Mouse (Mus musculus) hindbrain, embryonic 12.5 days (tissue): ENCODE data around the gene Klhdc9. TPM values are rescaled to one million over a fixed set of nuclear protein-coding genes. Genes with fewer than 3 reads are reported as not detected.

Source experiments
- ATAC-seq: fragments of 200-750 bp; cut with Nextera tagmentation; 2 replicates; pipeline ENCODE4 v1.8.0; 2017; ENCODE audit warnings: moderate TSS enrichment; ENCODE audit not compliant: low FRiP score
- H3K27ac ChIP-seq: fragments of 300-500 bp; sonication (generic); 2 replicates; pipeline ENCODE4 v1.5.1; 2016; ENCODE audit warnings: mild to moderate bottlenecking
- H3K27me3 ChIP-seq: fragments of 300-500 bp; sonication (generic); 2 replicates; pipeline ENCODE4 v1.6.1; 2016; ENCODE audit warnings: mild to moderate bottlenecking
- H3K36me3 ChIP-seq: fragments of 300-500 bp; sonication (generic); 2 replicates; pipeline ENCODE4 v1.6.1; 2016; ENCODE audit warnings: mild to moderate bottlenecking
- H3K4me1 ChIP-seq: fragments of 300-500 bp; sonication (generic); 2 replicates; pipeline ENCODE4 v1.6.1; 2016
- H3K4me2 ChIP-seq: fragments of 300-500 bp; sonication (generic); replicated peaks from 2 replicates; pipeline ENCODE4 v1.6.1; 2016; ENCODE audit warnings: mild to moderate bottlenecking
- H3K4me3 ChIP-seq: fragments of 300-500 bp; sonication (generic); 2 replicates; pipeline ENCODE4 v1.5.1; 2016; ENCODE audit warnings: mild to moderate bottlenecking
- H3K9ac ChIP-seq: fragments of 300-500 bp; sonication (generic); 2 replicates; pipeline ENCODE4 v1.6.1; 2016; ENCODE audit warnings: mild to moderate bottlenecking, moderate library complexity
- H3K9me3 ChIP-seq: fragments of 300-500 bp; sonication (generic); replicated peaks from 2 replicates; pipeline ENCODE4 v1.6.1; 2016; ENCODE audit warnings: mild to moderate bottlenecking
- WGBS: fragments of 180-500 bp; shearing (Covaris S2); methylation state at CpG from one replicate; pipeline ENCODE4 v1.1.7; 2016; 5-methylcytosine and 5-hydroxymethylcytosine counted together
- polyA plus RNA-seq: library from polyadenylated mRNA; unstranded; fragments of >200 nt; fragmentation: Nextera tagmentation; extraction: Ambion mirVana; gene quantifications from 2 replicates; pipeline ENCODE4 v1.2.1, GENCODE M21; 2016

The Klhdc9 gene
- polyA plus RNA-seq, 1 experiment from 2014 or later: 2.0 TPM

DNA sequence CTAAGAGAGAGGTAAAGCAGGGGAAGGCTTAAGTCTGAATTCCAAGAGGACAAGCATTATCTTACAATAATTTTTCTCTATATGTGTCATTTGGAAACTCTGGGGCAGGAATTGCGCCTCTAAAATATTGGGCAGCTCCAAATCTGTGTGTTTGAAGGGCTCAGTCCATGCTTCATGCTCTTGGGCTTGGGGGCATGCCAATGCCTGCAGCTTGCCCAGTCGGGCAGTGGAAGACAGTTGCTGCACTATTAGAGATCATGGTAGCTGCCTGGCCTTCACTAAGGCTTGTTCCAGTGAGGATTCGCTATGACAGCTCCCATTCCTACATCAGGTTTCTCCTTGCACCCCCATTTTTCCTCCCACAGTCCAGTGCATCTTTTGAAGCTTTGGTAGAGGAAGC, 11.9 kb downstream of the Klhdc9 start:
- Histone ChIP-seq H3K27me3 (no peaks in the 10 kb centered on the region), H3K36me3 (0 out of 2 replicates have a peak, but pooled peaks cover under 1% of the 10 kb centered on the region), H3K4me2 (no peak overlapping the region), H3K9me3 (peaks cover 4% of the 10 kb centered on the region), H3K9ac (no peak overlapping the region), H3K4me3 (no peak overlapping the region), H3K27ac (no peak overlapping the region), H3K4me1 (peaks cover 20% of the 10 kb centered on the region)
- WGBS: 98% methylated on average over 3 of the region's 3 CpGs
- no peak for ATAC-seq

DNA sequence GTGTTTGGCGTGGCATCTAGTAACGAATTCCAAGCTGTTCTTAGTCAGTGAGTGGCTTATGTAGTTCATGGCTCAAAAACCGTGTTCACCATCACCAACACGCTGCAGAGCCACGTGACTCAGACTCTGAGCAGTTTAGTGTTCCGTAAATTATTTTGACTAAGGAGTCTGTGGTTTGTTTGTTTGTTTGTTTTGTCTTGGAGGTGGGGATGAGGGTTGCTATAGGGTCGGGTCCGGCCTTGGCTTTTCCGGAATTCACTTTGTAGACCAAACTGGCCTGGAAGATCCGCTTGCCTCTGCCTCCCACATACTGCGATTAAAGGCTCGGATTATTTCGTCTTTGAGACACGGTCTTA, 14.5 kb downstream of the Klhdc9 start:
- Histone ChIP-seq H3K4me2 (peak overlapping the region; percentile 89), H3K9ac (peak overlapping the region; percentile 83), H3K36me3 (peaks cover 27% of the 10 kb centered on the region), H3K4me3 (peak overlapping the region; percentile 68), H3K9me3 (peaks cover 4% of the 10 kb centered on the region), H3K27ac (0 out of 2 replicates have a peak overlapping the region, but pooled peaks have one; percentile 56), H3K4me1 (peaks cover 20% of the 10 kb centered on the region), H3K27me3 (no peaks in the 10 kb centered on the region)
- WGBS: under 1% methylated on average over 14 of the region's 14 CpGs
- no peak; the same call in 1 of the 2 replicates for ATAC-seq

GRCm38 (mm10) chr1:171345225-171346094, 15.1 kb downstream of the Klhdc9 start, which contains the start of the genes Nit1 and Pfdn2:
Gene Nit1, minus strand, starts transcription at chr1:171345646.
Gene Pfdn2, plus strand, starts transcription at chr1:171345670.
- Histone ChIP-seq H3K36me3 (peaks cover 33% of the 10 kb centered on the region), H3K9me3 (peaks cover 4% of the 10 kb centered on the region), H3K4me3 (peak within 1 kb of the TSS; percentile 68), H3K27ac (peak within 1 kb of the TSS; percentile 56; the same call in 1 of the 2 replicates), H3K4me1 (peaks cover 20% of the 10 kb centered on the region), H3K9ac (peak within 1 kb of the TSS; percentile 83), H3K4me2 (peak within 1 kb of the TSS; percentile 89), H3K27me3 (no peaks in the 10 kb centered on the region)
- WGBS: 1% methylated on average over 53 of the region's 53 CpGs
- ATAC-seq: peak; percentile 94

DNA sequence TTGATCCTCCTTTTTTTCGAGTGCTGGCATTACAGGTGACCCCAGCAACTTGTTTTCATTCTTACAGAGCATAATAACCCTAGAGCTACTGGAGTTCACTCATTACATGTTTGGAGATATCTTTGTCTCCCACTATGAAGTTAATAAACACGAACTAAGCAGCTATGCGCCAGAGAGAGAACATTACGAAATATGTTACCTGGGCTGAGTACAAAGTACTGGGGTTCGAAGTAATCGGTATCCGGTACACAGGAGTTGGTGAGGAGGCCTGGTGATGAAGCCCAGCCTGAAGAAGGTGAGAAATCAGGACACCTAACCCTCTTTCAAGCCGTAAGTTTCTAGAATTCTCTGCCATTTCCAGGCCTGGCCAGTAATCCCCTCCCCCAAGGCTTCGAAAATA, 15.9 kb downstream of the Klhdc9 start:
- peak overlapping the region; percentile 83 for H3K9ac ChIP-seq
- WGBS: 80% methylated on average over 9 of the region's 9 CpGs
- H3K27ac ChIP-seq: no peak overlapping the region
- H3K36me3 ChIP-seq: peaks cover 40% of the 10 kb centered on the region
- no peak for ATAC-seq
- peaks cover 4% of the 10 kb centered on the region for H3K9me3 ChIP-seq
- peak overlapping the region; percentile 89 for H3K4me2 ChIP-seq
- no peaks in the 10 kb centered on the region for H3K27me3 ChIP-seq
- peak overlapping the region; percentile 68 for H3K4me3 ChIP-seq
- peaks cover 20% of the 10 kb centered on the region for H3K4me1 ChIP-seq

DNA sequence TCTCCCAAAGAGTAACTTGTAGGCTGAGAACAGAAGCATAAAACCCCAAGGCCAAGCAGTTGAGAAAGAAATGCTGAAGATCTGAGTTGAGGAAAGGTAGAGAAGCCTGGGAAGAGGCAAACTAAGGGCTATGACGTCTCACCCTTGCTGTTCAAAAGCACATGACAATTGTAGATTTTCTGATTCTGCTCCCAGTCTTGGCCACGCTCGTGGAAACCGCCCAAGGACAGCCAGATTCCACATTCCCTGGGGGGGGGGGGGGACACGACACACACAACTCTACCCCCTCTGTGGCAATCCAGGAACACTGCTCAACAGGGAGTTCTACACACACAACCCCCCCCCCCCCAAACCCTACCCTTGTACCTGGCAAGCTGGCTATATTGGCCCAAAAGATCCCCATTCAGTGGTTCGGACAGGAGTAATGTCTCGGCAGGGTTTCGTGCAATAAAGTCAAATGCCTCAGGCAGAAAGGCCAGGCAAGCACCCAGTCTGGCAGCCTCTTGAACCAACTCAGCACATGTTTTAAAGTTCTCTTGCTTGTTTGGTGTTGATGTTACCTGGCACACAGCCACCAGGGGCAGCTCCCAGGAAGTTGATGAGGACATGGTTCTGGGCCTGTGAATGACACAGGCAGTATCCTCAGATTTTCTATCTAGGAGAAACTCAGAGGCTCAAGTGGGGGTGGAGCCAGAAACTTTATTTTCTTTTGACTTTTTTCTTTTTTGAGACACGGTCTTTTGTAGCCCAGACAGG, 16.5 kb downstream of the Klhdc9 start:
- Histone ChIP-seq H3K27me3 (no peaks in the 10 kb centered on the region), H3K9ac (no peak overlapping the region), H3K4me2 (peak overlapping the region; percentile 89; the same call in 1 of the 2 replicates), H3K27ac (no peak overlapping the region), H3K4me1 (peaks cover 20% of the 10 kb centered on the region), H3K9me3 (peaks cover 4% of the 10 kb centered on the region), H3K4me3 (no peak overlapping the region), H3K36me3 (peaks cover 46% of the 10 kb centered on the region)
- ATAC-seq: no peak
- WGBS: 89% methylated on average over 9 of the region's 9 CpGs

DNA sequence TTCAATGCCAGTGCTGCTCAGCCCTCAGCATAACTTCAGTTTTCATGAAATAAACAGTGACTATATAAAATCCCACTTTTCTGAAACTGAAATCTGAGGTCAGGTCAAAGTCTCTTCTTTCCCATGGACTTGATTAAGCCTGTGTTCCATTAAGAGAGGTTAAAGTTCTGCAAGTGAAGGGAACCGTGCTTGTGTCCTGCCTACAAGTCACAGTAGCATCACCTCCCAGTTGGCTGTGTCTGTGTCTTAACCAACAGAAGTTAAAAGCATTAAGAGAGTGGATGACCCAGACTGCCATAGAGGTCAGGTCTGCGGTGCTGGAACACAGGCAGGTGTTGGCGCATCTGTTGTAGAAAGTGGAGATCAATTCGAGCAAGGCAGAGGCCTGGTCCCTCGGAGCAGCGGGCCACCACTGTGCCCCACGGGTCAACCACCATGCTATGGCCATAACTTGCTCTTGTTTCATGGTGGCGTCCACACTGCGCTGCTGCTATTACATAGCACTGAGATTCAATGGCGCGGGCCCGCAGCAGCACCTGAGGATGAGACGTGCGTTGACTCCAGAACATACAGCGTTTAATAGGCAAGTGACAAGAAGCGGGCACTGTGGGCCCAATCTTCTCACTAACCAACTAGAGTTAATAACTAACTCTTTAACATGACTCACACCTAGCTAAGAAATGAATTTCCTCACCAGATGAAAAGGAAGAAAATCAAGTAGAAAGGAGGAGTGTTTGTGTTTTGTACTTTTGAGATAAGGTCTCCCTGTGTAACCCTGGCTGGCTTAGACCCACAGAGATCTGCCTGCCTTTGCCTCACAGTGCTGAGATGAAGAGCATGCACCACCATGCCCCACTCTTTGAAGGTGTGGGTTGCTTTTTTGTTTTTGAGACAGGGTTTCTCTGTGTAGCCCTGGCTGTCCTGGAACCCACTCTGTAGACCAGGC, 18.1 kb downstream of the Klhdc9 start:
- Histone ChIP-seq H3K4me1 (peaks cover 20% of the 10 kb centered on the region), H3K9me3 (peaks cover 4% of the 10 kb centered on the region), H3K27me3 (no peaks in the 10 kb centered on the region), H3K27ac (no peak overlapping the region), H3K36me3 (peaks cover 60% of the 10 kb centered on the region), H3K9ac (no peak overlapping the region), H3K4me2 (no peak overlapping the region), H3K4me3 (no peak overlapping the region)
- ATAC-seq: no peak
- WGBS: 95% methylated on average over 16 of the region's 16 CpGs

DNA sequence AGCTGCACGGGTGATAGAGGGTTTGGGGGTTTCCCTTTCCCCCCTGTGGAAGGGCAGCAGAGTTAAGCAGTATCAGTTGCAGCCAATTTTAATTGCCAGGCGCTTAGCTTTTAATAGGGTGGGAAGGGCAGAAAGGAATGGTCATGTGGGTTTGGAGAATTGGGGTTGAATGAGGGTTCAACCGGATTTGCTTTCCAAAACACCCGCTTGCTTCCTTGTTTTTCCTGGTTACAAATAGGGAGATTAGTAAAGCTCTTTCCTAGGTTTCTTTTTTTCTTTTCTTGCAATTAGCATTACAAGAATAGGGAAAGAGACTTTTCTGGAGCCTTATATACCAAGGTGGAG, 30.4 kb downstream of the Klhdc9 start:
- peaks cover 4% of the 10 kb centered on the region; the same call in 1 of the 2 replicates for H3K36me3 ChIP-seq
- peak overlapping the region; percentile 81 for H3K4me2 ChIP-seq
- ATAC-seq: 0 out of 2 replicates have a peak, but pooled peaks have one; percentile 20
- H3K9me3 ChIP-seq: no peaks in the 10 kb centered on the region
- peak overlapping the region; percentile 99 for H3K27ac ChIP-seq
- H3K9ac ChIP-seq: peak overlapping the region; percentile 91
- WGBS: under 1% methylated on average over 4 of the region's 4 CpGs
- H3K27me3 ChIP-seq: no peaks in the 10 kb centered on the region
- peak overlapping the region; percentile 77 for H3K4me3 ChIP-seq
- H3K4me1 ChIP-seq: peaks cover 37% of the 10 kb centered on the region

- Histone ChIP-seq H3K4me2 (peak overlapping the region; percentile 81), H3K9ac (peak overlapping the region; percentile 91), H3K4me3 (peak overlapping the region; percentile 77), H3K27me3 (no peaks in the 10 kb centered on the region), H3K9me3 (no peaks in the 10 kb centered on the region), H3K27ac (peak overlapping the region; percentile 99), H3K36me3 (peaks cover 4% of the 10 kb centered on the region; the same call in 1 of the 2 replicates), H3K4me1 (peaks cover 37% of the 10 kb centered on the region)
- 2% methylated on average over 44 of the region's 61 CpGs for WGBS
- ATAC-seq: peak; percentile 90
These were observed 31.0 kb downstream of the Klhdc9 start for GRCm38 (mm10) chr1:171329433-171330215.

DNA sequence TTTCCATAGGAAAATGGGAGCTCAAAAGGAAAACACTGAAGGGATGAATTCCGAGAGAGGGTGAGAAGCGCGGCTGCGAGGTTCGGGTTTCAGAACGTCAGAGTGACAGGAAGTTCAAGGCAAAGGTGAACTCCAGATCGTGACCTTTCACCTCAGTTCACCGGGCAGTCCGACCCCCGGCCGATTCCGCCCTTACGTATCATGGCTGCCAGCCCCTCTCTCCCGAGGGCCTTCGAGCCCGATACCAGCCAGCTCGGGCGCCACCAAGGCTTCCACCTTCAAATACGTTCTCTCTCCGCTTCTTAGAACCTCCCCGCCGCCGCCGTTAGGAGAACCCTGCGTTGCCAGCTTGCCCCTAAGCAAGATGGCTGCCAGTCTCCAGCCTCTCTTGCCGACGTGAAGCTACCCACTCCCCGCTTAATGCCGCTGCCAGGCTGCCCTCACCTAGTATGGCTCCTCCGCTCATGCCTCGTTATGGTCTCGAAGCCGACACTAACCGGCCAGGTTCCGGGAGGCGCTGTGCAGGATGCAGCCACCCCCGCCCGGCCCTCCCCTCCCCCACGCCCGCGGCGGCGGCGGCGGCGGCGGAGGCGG, 31.7 kb downstream of the Klhdc9 start, which contains the start of gene Dedd:
Gene Dedd (plus strand): TSS at position 307 of the 594 bp plus-strand sequence.
- H3K4me2 ChIP-seq: peak within 1 kb of the TSS; percentile 81
- ATAC-seq: peak; percentile 96
- H3K4me3 ChIP-seq: peak within 1 kb of the TSS; percentile 77
- H3K27ac ChIP-seq: peak within 1 kb of the TSS; percentile 99
- no peaks in the 10 kb centered on the region for H3K27me3 ChIP-seq
- peak within 1 kb of the TSS; percentile 91 for H3K9ac ChIP-seq
- peaks cover 37% of the 10 kb centered on the region for H3K4me1 ChIP-seq
- peaks cover 4% of the 10 kb centered on the region; the same call in 1 of the 2 replicates for H3K36me3 ChIP-seq
- H3K9me3 ChIP-seq: no peaks in the 10 kb centered on the region
- WGBS: under 1% methylated on average over 38 of the region's 48 CpGs

GRCm38 (mm10) chr1:171328244-171328643, 32.4 kb downstream of the Klhdc9 start:
- Histone ChIP-seq H3K36me3 (no peaks in the 10 kb centered on the region), H3K27ac (peak overlapping the region; percentile 99), H3K4me1 (peaks cover 33% of the 10 kb centered on the region), H3K4me2 (peak overlapping the region; percentile 81), H3K27me3 (no peaks in the 10 kb centered on the region), H3K9ac (peak overlapping the region; percentile 91), H3K4me3 (peak overlapping the region; percentile 77), H3K9me3 (no peaks in the 10 kb centered on the region)
- WGBS: 37% methylated on average over 9 of the region's 9 CpGs
- no peak for ATAC-seq
